Mouse (Mus musculus) embryonic fibroblast, embryonic 13.5 days (primary cell): ENCODE data around the gene Arhgap6.

Experiments
- CTCF ChIP-seq: IDR thresholded peaks from 2 replicates; pipeline ENCODE4 v1.5.1; 2011; ENCODE audit warnings: mild to moderate bottlenecking, control low read depth, low read length, moderate library complexity, borderline replicate concordance; ENCODE audit not compliant: insufficient read depth
- POLR2A ChIP-seq: IDR thresholded peaks from 2 replicates; pipeline ENCODE4 v1.6.1; 2011; ENCODE audit warnings: low read depth, mild to moderate bottlenecking, control low read depth, low read length, moderate library complexity

- no peak for TF ChIP-seq CTCF
- TF ChIP-seq POLR2A: no peak
These were observed 118.6 kb downstream of the Arhgap6 start for GRCm38 (mm10) chrX:168913519-168913918.
